Mouse (Mus musculus): ENCODE data around the gene Ppm1l.
A peak's percentile ranks its signal among the peaks of the same experiment; 100 is the strongest.

Ppm1l gene

DNA sequence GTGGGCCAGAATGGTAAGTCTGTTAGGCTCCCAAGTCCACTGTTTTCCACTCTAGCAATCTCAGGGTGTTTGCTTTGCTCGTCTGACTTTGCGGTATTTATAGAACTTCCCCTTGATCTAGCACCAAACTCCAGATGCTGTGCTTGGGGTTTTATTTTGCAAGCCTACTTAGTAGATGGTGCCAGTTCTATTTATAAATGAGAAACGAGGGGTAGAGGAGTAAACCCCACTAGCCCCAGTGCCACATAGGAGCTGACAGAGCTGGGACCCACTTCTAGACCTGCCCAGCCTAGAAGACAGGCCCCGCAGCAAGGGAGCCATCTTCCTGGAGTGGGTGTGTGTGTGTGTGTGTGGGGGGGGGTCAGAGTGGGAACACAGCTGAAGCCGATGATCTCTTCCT lies 130.3 kb downstream of the Ppm1l start:
- DNase-seq, result no peak

DNA sequence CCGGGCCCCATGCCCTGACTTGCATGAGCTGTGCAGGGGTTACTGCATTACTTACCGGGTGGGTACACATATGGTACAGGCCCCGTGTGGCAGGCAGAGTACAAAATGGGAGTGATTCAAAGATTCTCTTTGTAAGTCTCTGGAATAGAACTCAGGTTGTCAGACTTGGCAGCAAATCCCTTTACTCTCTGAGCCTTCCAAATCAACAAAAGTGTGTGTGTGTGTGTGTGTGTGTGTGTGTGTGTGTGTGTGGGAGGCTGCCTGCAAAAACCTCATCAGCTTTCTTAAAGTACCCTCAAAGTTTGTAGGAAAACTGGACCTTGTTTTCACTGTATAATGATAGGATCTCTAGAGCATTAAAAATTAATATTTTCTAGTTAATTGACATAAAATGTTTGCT lies 132.4 kb downstream of the Ppm1l start:
- DNase-seq, result no peak

DNA sequence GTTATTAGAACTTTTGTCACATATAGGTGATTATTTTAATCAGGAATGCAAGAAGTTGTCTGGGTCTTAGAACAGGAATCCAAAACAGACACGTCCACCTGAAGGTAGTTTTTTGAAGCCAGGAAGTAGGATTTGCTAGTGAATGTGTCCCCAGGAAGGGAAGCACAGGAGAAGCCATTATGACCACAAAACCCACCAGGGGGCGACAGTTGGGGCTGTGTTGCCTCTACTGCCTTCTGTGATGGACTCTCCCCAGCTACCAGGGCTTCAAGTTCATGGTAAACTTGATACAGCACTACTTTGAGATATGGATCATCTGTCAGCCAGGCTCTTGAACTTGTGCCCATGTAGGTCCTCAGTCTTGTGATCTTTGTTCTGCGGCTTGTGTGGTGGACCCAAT lies 137.7 kb downstream of the Ppm1l start:
- DNase-seq, result peak; percentile 32

GRCm38 (mm10) chr3:69456071-69456470 lies 139.4 kb downstream of the Ppm1l start:
- no peak for DNase-seq

GRCm38 (mm10) chr3:69458756-69459155 lies 142.1 kb downstream of the Ppm1l start:
- no peak for DNase-seq

- no peak for DNase-seq
These were observed 145.3 kb downstream of the Ppm1l start for GRCm38 (mm10) chr3:69461956-69462355.

DNA sequence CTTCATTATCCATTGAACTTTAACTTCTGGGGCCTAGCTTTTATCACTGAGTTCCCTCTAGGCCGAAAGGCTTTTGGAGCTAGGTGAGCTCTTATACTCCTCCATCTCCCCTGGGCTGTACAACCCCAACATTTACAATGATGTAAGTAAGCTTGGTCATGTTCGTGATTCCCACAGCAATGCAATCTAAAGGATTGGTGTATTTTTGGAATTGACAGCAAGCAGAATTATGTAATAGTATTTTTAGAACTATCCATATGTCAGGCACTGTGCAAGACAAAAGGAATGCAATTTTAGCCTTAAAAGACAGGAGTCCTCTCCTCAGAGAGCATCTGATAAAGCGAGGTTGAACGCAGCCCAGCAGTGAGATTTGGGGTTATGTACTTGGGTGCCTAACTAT lies 149.1 kb downstream of the Ppm1l start:
- DNase-seq, result no peak

- no peak for DNase-seq
These were observed 151.8 kb downstream of the Ppm1l start for GRCm38 (mm10) chr3:69468280-69469008.

DNA sequence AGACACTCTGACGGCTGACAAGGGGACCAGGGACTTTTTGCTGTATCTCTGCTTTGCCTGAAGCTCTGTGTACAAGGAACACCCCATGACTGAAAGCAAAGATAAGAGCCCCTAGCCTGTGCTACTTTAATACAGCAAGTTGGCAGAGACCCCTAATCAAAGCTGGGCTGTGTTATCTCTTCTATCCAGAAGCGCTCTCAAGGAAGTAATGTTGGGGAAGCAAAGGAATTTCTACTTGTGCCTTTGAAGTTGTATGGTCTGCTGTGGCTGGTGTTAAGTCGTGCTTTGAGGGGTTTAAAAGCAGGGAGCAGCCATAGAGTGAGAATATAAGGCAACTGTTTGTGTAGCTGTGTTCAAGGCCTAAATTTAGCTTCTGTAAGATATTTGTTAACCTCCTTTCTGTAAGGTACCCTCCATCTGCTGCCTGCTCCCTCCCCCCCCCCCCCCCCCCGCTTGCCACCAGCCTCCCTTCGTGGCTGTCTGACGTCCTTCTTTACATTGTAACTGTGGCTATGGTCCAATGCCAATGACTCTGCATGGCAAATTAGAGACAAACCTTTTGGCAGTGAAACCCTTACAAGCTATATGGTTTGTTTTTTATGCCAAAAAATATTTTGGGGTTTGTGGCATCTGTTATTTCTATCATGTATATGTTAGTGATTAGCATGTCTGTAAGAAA lies 152.9 kb downstream of the Ppm1l start:
- DNase-seq, result no peak

GRCm38 (mm10) chr3:69470142-69470796 lies 153.6 kb downstream of the Ppm1l start:
- no peak for DNase-seq

GRCm38 (mm10) chr3:69475850-69476450 lies 159.3 kb downstream of the Ppm1l start:
- no peak for DNase-seq

DNA sequence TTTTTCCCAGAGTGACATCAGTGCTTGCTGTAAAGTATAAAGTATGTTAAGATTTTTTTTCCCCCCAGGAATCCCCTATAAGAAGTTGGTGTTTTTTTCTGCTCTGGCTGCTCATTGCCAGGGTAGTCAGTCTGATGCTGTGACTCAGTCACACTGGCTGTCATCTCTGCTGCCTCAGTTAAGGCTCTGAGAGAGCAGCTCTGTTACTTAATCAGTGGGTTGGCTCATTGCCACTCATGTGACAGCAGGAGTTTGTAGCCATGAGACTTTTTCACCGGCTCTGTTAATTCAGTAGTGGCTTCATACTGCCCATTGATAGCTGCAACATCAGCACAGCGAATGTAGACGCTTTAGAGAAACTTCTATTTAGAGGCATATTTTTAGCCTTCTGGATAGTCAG lies 163.3 kb downstream of the Ppm1l start:
- DNase-seq, result no peak

- DNase-seq, result peak; percentile 67
These were observed 165.2 kb downstream of the Ppm1l start for GRCm38 (mm10) chr3:69481835-69482234.

- no peak for DNase-seq
These were observed 167.4 kb downstream of the Ppm1l start for GRCm38 (mm10) chr3:69484006-69484574.

GRCm38 (mm10) chr3:69484582-69484981 lies 167.9 kb downstream of the Ppm1l start:
- DNase-seq, result no peak

DNA sequence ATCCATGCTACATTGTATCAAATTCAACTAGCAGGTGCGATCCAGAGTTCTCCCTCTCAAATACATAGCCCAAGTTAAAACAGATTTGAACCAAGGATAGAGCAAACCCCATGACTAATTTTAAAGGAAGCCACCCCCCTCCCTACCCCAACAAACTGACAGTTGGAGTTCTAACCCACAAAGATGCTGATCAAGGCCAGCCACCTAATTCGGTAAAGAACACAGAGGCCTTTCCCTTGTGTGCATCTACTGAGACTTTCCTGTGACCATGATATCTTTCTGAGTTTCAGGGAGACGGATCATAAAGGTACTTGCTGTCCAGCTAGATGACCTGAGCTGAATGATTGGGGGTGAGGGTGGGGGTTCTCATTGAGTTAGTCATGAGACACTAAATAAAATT lies 168.7 kb downstream of the Ppm1l start:
- DNase-seq, result no peak

DNA sequence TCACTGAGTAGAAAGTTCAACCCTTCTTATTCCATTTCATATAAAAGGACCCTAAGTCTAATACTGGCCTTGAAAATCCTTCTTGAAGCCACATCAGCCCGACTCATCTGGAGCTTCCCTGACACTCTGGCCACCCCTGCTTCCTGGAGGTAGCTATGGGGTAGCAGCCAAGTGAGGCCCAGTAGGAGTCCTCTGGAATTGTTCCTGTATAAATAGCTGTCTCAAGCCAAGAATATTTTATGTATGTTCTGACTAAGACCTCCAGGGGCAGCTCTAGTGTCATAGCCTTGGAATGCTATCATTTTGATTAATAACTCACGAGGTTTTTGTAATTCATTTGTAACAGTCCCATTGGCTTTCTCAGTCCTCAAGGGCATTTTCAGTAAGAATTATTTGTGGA lies 169.1 kb downstream of the Ppm1l start:
- DNase-seq, result no peak

- no peak for DNase-seq
These were observed 170.8 kb downstream of the Ppm1l start for GRCm38 (mm10) chr3:69487471-69487870.

DNA sequence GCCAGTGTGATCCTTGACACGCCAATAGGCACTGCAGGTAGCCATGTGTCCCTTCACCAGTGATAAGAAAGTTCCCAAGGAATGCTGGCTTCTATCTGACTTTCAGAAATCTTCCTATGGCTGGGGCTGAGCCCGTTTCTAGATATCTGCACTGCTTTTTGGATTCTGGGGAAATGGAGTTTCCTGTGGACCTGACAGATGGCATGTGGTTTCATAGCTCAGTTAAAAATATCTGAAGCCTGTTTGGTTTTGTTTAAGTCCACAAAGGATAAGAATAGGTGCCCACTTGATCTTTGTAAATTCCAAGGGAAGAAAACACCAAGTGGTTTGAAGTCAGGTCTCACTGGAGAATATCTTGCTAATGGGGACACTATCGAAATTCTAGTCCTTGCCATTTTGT lies 173.0 kb downstream of the Ppm1l start:
- no peak for DNase-seq

GRCm38 (mm10) chr3:69490981-69491681 lies 174.5 kb downstream of the Ppm1l start:
- DNase-seq, result no peak

GRCm38 (mm10) chr3:69494233-69495010 lies 177.8 kb downstream of the Ppm1l start:
- no peak for DNase-seq

GRCm38 (mm10) chr3:69497178-69497577 lies 180.5 kb downstream of the Ppm1l start:
- no peak for DNase-seq
